In the genomic region with DNA sequence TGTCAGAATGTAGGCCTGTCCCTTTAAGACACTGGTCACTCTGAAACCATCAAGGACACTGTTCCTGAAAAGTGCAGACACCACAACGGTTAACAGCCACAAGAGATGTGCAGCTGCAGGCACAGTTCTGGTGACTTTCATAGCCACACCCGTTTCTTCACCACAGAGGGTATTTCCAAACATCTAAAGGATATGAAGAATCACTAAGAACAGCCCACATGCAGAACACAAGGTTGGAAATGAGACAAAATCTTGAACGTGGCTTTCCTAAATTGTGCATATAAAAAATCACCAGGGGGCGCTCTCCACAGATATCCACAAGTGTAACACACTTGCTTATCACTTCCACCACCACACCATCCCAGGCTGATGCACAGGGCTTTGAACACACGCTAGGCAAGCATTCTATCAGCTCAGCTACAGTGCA, we compare ENCODE assay signal across 7 mouse cellular contexts. TPM values are rescaled to one million over a fixed set of nuclear protein-coding genes. Genes with fewer than 3 reads are reported as not detected.
A peak's percentile ranks its signal among the peaks of the same experiment; 100 is the strongest.
DNase-seq lines count a peak whose midpoint lies in the region; ATAC-seq and TF ChIP-seq lines count a peak whose summit lies in the region.

No protein-coding gene starts in this region.

- no peak overlapping the region for H3K4me2 ChIP-seq in kidney, embryonic 16.5 days (replicated peaks; ENCODE audit: low read depth, low read length)

- no peaks in the 10 kb centered on the region for H3K4me1 ChIP-seq in kidney, embryonic 16.5 days (ENCODE audit: insufficient read depth, low read length)
- H3K4me1 ChIP-seq in ES-E14 (ENCODE audit: control insufficient read depth in 2 of 2, insufficient read depth in 2 of 2, low read length in 2 of 2, poor library complexity in 1 of 2): no peaks in the 10 kb centered on the region

- H3K36me3 ChIP-seq in kidney, embryonic 16.5 days (ENCODE audit: insufficient read depth, low read length): no peaks in the 10 kb centered on the region
- H3K36me3 ChIP-seq in ES-E14 (ENCODE audit: control insufficient read depth, insufficient read depth, low read length, poor library complexity, severe bottlenecking): no peaks in the 10 kb centered on the region

- in situ Hi-C loops in ES-E14 (cut with MboI; ENCODE audit: low sequenced_read_pairs in 2 of 2, unreplicated experiment in 2 of 2): no loop called here

- TF ChIP-seq POLR2A in brain, embryonic 14.5 days (IDR thresholded peaks at IDR 0.05; ENCODE audit: borderline replicate concordance, extremely low read depth, insufficient read depth, insufficient read length, poor library complexity, severe bottlenecking): no peak

- no peak for ATAC-seq in kidney, embryonic 16.5 days (ENCODE audit: low FRiP score, low TSS enrichment)

- no peaks in the 10 kb centered on the region for H3K9me3 ChIP-seq in kidney, embryonic 16.5 days (ENCODE audit: low read length)
- no peaks in the 10 kb centered on the region for H3K9me3 ChIP-seq in ES-E14 (ENCODE audit: control insufficient read depth, insufficient read depth, low read depth, low read length)

- DNase-seq in kidney, postnatal 10 days: peak; percentile 46
- DNase-seq in ES-E14 (ENCODE audit: low read depth, low spot score): peak; percentile 36
- peak; percentile 62 for DNase-seq in brain, embryonic 14.5 days (ENCODE audit: low read depth)
- peak; percentile 20 to 38 for DNase-seq in kidney, postnatal 4 days
- DNase-seq in retina, postnatal 7 days (ENCODE audit: low read depth, low spot score): peak; percentile 21
- DNase-seq in left cerebral cortex, adult 8-10 months (ENCODE audit: low spot score in 2 of 2): no peak

- peak; percentile 49; the same call in 1 of the 2 replicates for TF ChIP-seq CTCF in brain, embryonic 14.5 days (IDR thresholded peaks at IDR 0.05; ENCODE audit: borderline replicate concordance, extremely low read depth, insufficient read depth, insufficient read length)

- no peaks in the 10 kb centered on the region for H3K27me3 ChIP-seq in kidney, embryonic 16.5 days (ENCODE audit: insufficient read depth, low read length)

- H3K27ac ChIP-seq in kidney, embryonic 16.5 days (ENCODE audit: low read length): no peak overlapping the region
- no peak overlapping the region for H3K27ac ChIP-seq in ES-E14 (ENCODE audit: insufficient read depth, low read depth, low read length, poor library complexity, severe bottlenecking)

- WGBS in kidney, embryonic 16.5 days: 36% methylated on average over 5 of the region's 5 CpGs

- H3K9ac ChIP-seq in kidney, embryonic 16.5 days (replicated peaks; ENCODE audit: low read length): no peak overlapping the region
- no peak overlapping the region for H3K9ac ChIP-seq in ES-E14 (ENCODE audit: insufficient read depth, low read depth, low read length, poor library complexity, severe bottlenecking)

- no peak overlapping the region for H3K4me3 ChIP-seq in kidney, embryonic 16.5 days (ENCODE audit: low read length)
- no peak overlapping the region for H3K4me3 ChIP-seq in ES-E14 (ENCODE audit: insufficient read depth in 1 of 2, low read depth in 1 of 2, low read length in 2 of 2, poor library complexity in 1 of 2, severe bottlenecking in 1 of 2)

TF ChIP-seq in ES-E14, 5 proteins besides CTCF, POLR2A, EP300 and RAD21:
- TF ChIP-seq CHD2 (IDR thresholded peaks at IDR 0.05; ENCODE audit: low read depth, low read length): no peak
- 0 out of 2 replicates have a peak, but pooled peaks have one; percentile 8 for TF ChIP-seq ZC3H11A (IDR thresholded peaks at IDR 0.05; ENCODE audit: borderline replicate concordance, low read depth, low read length)
TF ChIP-seq in ES-E14: peak in this region for 1.

RNA-seq across cellular contexts. Expression of a gene that starts 32.6 kb away (rescaled TPM):
- 110 and 118 TPM in 2 replicates for polyA plus RNA-seq in kidney, embryonic 16.5 days (2015; fragmentation: Nextera tagmentation; extraction: Ambion mirVana)
- total RNA-seq in ES-E14 (2012; rRNA removed): 55.5 and 64.7 TPM in 2 replicates
- polyA plus RNA-seq in brain, embryonic 14.5 days (2012; rRNA removed): 80.3 and 93.7 TPM in 2 replicates
- 10 to 100 TPM; 86.2 to 97.6 (median 91.0) TPM for total RNA-seq in left cerebral cortex, adult 8-10 months (2022)

RNA-seq across cellular contexts. Expression of a gene that starts 47.3 kb away (rescaled TPM):
- 122 and 126 TPM in 2 replicates for polyA plus RNA-seq in kidney, embryonic 16.5 days (2015; fragmentation: Nextera tagmentation; extraction: Ambion mirVana)
- 29.9 and 40.0 TPM in 2 replicates for total RNA-seq in ES-E14 (2012; rRNA removed)
- polyA plus RNA-seq in brain, embryonic 14.5 days (2012; rRNA removed): 38.6 and 43.9 TPM in 2 replicates
- total RNA-seq in left cerebral cortex, adult 8-10 months (2022): 10 to 100 TPM; 36.4 to 40.3 (median 37.3) TPM

RNA-seq across cellular contexts. Expression of a gene that starts 47.4 kb away (rescaled TPM):
- polyA plus RNA-seq in kidney, embryonic 16.5 days (2015; fragmentation: Nextera tagmentation; extraction: Ambion mirVana): 31.5 and 34.6 TPM in 2 replicates
- 21.9 and 32.5 TPM in 2 replicates for total RNA-seq in ES-E14 (2012; rRNA removed)
- 18.8 and 25.5 TPM in 2 replicates for polyA plus RNA-seq in brain, embryonic 14.5 days (2012; rRNA removed)
- 10 to 100 TPM in 2 of 4 experiments, 1 to 10 TPM in 2; 7.9 to 14.0 (median 10.8) TPM for total RNA-seq in left cerebral cortex, adult 8-10 months (2022)

Comparison
In these comparisons a context has a peak if more than half of its experiments do, and no peak if none do; other contexts are left out.
1. DNase-seq: peak in kidney, postnatal 10 days (single experiment), ES-E14 (single experiment), brain, embryonic 14.5 days (single experiment), kidney, postnatal 4 days (2 of 2) and retina, postnatal 7 days (single experiment); none in left cerebral cortex, adult 8-10 months (0 of 2).